ENCODE assay signal across 8 mouse cellular contexts in the genomic region with DNA sequence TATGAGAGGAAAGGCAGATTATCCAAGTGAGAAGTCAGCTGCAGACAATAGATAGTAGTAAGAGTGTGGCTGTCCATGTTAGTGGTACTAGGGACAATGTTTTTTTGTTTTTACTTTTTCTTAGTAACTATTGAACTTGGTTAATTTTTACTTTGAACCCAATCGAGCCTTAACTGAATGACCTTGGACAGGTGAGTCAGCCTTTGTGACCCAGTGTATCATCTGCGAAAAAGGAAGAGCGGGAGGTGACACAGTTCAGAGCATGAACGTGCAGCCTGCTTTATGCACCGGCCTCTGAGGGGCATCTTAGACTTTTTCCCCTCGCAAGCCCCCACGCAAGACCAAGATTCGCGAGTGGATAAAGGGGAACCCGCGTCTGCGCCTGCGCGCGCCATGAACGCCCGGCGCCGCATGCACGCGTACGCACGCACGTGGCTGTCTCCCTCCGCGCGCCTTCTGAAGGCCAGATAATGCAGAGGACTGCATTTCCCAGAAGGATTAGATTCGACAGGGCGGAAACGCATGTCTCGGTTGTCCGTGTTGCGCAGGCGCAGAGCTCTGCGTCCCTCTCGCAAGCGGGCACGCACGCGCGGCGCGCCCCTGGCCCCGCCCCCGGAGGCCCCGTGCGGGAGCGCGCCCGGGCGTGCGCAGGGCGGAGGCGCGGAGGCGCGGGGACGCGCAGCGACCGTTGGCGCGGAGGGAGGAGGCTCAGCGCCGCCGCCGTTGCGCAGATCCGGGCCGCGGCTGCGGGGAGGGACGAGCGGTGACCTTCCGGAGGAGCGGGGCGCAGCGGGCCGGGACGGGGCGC. TPM values are rescaled to one million over a fixed set of nuclear protein-coding genes. Genes with fewer than 3 reads are reported as not detected.
DNase-seq lines count a peak whose midpoint lies in the region; ATAC-seq and TF ChIP-seq lines count a peak whose summit lies in the region.

No protein-coding gene starts in this region.

- DNase-seq in 416B (ENCODE audit: low read depth): peak; percentile 99
- DNase-seq in heart, adult 8-10 months (ENCODE audit: low spot score): peak; percentile 98
- peak; percentile 99 for DNase-seq in kidney, adult 9 months
- DNase-seq in limb, embryonic 14.5 days (ENCODE audit: low spot score): peak; percentile 99
- DNase-seq in midbrain, postnatal 0 days (ENCODE audit: low spot score): peak; percentile 100
- peak; percentile 97 to 99 for DNase-seq in spleen, postnatal 14 days (ENCODE audit: low spot score in 2 of 2)

- H3K4me1 ChIP-seq in bone marrow, adult 2 months (ENCODE audit: control insufficient read depth, insufficient read depth, low read length): no peaks in the 10 kb centered on the region; the same call in 1 of the 2 replicates
- peaks cover 62% of the 10 kb centered on the region for H3K4me1 ChIP-seq in embryonic facial prominence, embryonic 15.5 days
- peaks cover 36% of the 10 kb centered on the region for H3K4me1 ChIP-seq in limb, embryonic 14.5 days (ENCODE audit: control insufficient read depth, insufficient read depth, low read length)
- H3K4me1 ChIP-seq in midbrain, postnatal 0 days (ENCODE audit: insufficient read depth, low read length): peaks cover 26% of the 10 kb centered on the region

- H3K36me3 ChIP-seq in embryonic facial prominence, embryonic 15.5 days: peaks cover 11% of the 10 kb centered on the region; the same call in 1 of the 2 replicates
- H3K36me3 ChIP-seq in limb, embryonic 14.5 days (ENCODE audit: control insufficient read depth, insufficient read depth, low read length): peaks cover 17% of the 10 kb centered on the region
- 0 out of 2 replicates have a peak, but pooled peaks cover 4% of the 10 kb centered on the region for H3K36me3 ChIP-seq in midbrain, postnatal 0 days (ENCODE audit: insufficient read depth, low read length)

- peak overlapping the region; percentile 75 for H3K4me2 ChIP-seq in embryonic facial prominence, embryonic 15.5 days (replicated peaks)
- peak overlapping the region; percentile 86 for H3K4me2 ChIP-seq in limb, embryonic 14.5 days (replicated peaks; ENCODE audit: low read depth, low read length, severe bottlenecking)
- peak overlapping the region; percentile 72 for H3K4me2 ChIP-seq in midbrain, postnatal 0 days (ENCODE audit: low read depth, low read length, poor library complexity, severe bottlenecking)

- peak overlapping the region; percentile 93 for H3K27ac ChIP-seq in bone marrow, adult 2 months (ENCODE audit: control insufficient read depth, insufficient read depth, low read depth, low read length, poor library complexity)
- H3K27ac ChIP-seq in embryonic facial prominence, embryonic 15.5 days (replicated peaks): peak overlapping the region; percentile 84
- peak overlapping the region; percentile 56 for H3K27ac ChIP-seq in limb, embryonic 14.5 days (replicated peaks; ENCODE audit: low read depth, low read length)
- H3K27ac ChIP-seq in midbrain, postnatal 0 days (ENCODE audit: low read depth, low read length): peak overlapping the region; percentile 75

- no peaks in the 10 kb centered on the region for H3K9me3 ChIP-seq in embryonic facial prominence, embryonic 15.5 days (replicated peaks)
- H3K9me3 ChIP-seq in limb, embryonic 14.5 days (ENCODE audit: control insufficient read depth, low read length): no peaks in the 10 kb centered on the region
- H3K9me3 ChIP-seq in midbrain, postnatal 0 days (ENCODE audit: low read length): no peaks in the 10 kb centered on the region

- H3K9ac ChIP-seq in embryonic facial prominence, embryonic 15.5 days: peak overlapping the region; percentile 98
- H3K9ac ChIP-seq in limb, embryonic 14.5 days (ENCODE audit: low read depth, low read length, severe bottlenecking): peak overlapping the region; percentile 91
- H3K9ac ChIP-seq in midbrain, postnatal 0 days (replicated peaks; ENCODE audit: low read length, poor library complexity, severe bottlenecking): peak overlapping the region; percentile 97

- peak; percentile 76; the same call in 1 of the 2 replicates for TF ChIP-seq POLR2A in bone marrow, adult 2 months (IDR thresholded peaks at IDR 0.05; ENCODE audit: borderline replicate concordance, control insufficient read depth, low read depth, low read length)
- TF ChIP-seq POLR2A in limb, embryonic 14.5 days (IDR thresholded peaks at IDR 0.05; ENCODE audit: borderline replicate concordance, extremely low read depth, insufficient read depth, insufficient read length): 0 out of 2 replicates have a peak, but pooled peaks have one; percentile 65

- no peak for TF ChIP-seq CTCF in bone marrow, adult 2 months (IDR thresholded peaks at IDR 0.05; ENCODE audit: control insufficient read depth, insufficient read depth, low read length)
- TF ChIP-seq CTCF in midbrain, postnatal 0 days (IDR thresholded peaks at IDR 0.05): no peak; the same call in 1 of the 2 replicates

- ATAC-seq in embryonic facial prominence, embryonic 15.5 days (ENCODE audit: insufficient number of reproducible peaks, low FRiP score, low TSS enrichment, low read depth): peak; percentile 58
- ATAC-seq in limb, embryonic 14.5 days (ENCODE audit: low FRiP score, low read depth): peak; percentile 57
- ATAC-seq in midbrain, postnatal 0 days (ENCODE audit: low FRiP score): peak; percentile 81

- H3K27me3 ChIP-seq in embryonic facial prominence, embryonic 15.5 days: no peaks in the 10 kb centered on the region
- H3K27me3 ChIP-seq in limb, embryonic 14.5 days (ENCODE audit: control insufficient read depth, insufficient read depth, low read length): no peaks in the 10 kb centered on the region
- no peaks in the 10 kb centered on the region for H3K27me3 ChIP-seq in midbrain, postnatal 0 days (ENCODE audit: insufficient read depth, low read length)

- under 1% methylated on average over 81 of the region's 81 CpGs for WGBS in bone marrow, adult 2 months
- WGBS in embryonic facial prominence, embryonic 15.5 days: 1% methylated on average over 81 of the region's 81 CpGs
- 2% methylated on average over 63 of the region's 81 CpGs for WGBS in limb, embryonic 14.5 days
- 2% methylated on average over 60 of the region's 81 CpGs for WGBS in midbrain, postnatal 0 days

- peak overlapping the region; percentile 81 for H3K4me3 ChIP-seq in bone marrow, adult 2 months (replicated peaks; ENCODE audit: control insufficient read depth, low read depth, low read length)
- peak overlapping the region; percentile 92 for H3K4me3 ChIP-seq in embryonic facial prominence, embryonic 15.5 days (replicated peaks)
- H3K4me3 ChIP-seq in limb, embryonic 14.5 days (replicated peaks; ENCODE audit: low read length): peak overlapping the region; percentile 76
- H3K4me3 ChIP-seq in midbrain, postnatal 0 days (ENCODE audit: low read depth, low read length): peak overlapping the region; percentile 79

RNA-seq across cellular contexts. Expression of a gene that starts 3.3 kb away (rescaled TPM):
- 75.7 and 150 TPM in 2 replicates for polyA plus RNA-seq in bone marrow, adult 2 months (2011; ENCODE audit: insufficient read depth, insufficient read length, low replicate concordance, missing spikeins)
- polyA plus RNA-seq in embryonic facial prominence, embryonic 15.5 days (2015; fragmentation: Nextera tagmentation; extraction: Ambion mirVana): 61.2 and 64.6 TPM in 2 replicates
- total RNA-seq in heart, adult 8-10 months (2022): 10 to 100 TPM; 49.2 to 62.8 (median 56.5) TPM
- polyA plus RNA-seq in limb, embryonic 14.5 days (2012; rRNA removed): 243 and 272 TPM in 2 replicates
- 46.1 and 50.7 TPM in 2 replicates for polyA plus RNA-seq in limb, embryonic 14.5 days (2014; fragmentation: Nextera tagmentation; extraction: Ambion mirVana)
- total RNA-seq in midbrain, postnatal 0 days (2014; rRNA removed): 107 and 109 TPM in 2 replicates
- 34.2 and 34.5 TPM in 2 replicates for polyA plus RNA-seq in midbrain, postnatal 0 days (2015; fragmentation: Nextera tagmentation; extraction: Ambion mirVana)

RNA-seq across cellular contexts. Expression of a gene that starts 3.7 kb away (rescaled TPM):
- polyA plus RNA-seq in bone marrow, adult 2 months (2011; ENCODE audit: insufficient read depth, insufficient read length, low replicate concordance, missing spikeins): 1.7 and 5.8 TPM in 2 replicates
- polyA plus RNA-seq in embryonic facial prominence, embryonic 15.5 days (2015; fragmentation: Nextera tagmentation; extraction: Ambion mirVana): 72.3 and 88.0 TPM in 2 replicates
- 10 to 100 TPM; 10.3 to 17.1 (median 14.7) TPM for total RNA-seq in heart, adult 8-10 months (2022)
- 74.1 and 80.5 TPM in 2 replicates for polyA plus RNA-seq in limb, embryonic 14.5 days (2012; rRNA removed)
- polyA plus RNA-seq in limb, embryonic 14.5 days (2014; fragmentation: Nextera tagmentation; extraction: Ambion mirVana): 75.7 and 90.8 TPM in 2 replicates
- 12.5 and 14.3 TPM in 2 replicates for total RNA-seq in midbrain, postnatal 0 days (2014; rRNA removed)
- polyA plus RNA-seq in midbrain, postnatal 0 days (2015; fragmentation: Nextera tagmentation; extraction: Ambion mirVana): 16.8 and 19.6 TPM in 2 replicates

RNA-seq across cellular contexts. Expression of a gene that starts 15.6 kb away (rescaled TPM):
- polyA plus RNA-seq in bone marrow, adult 2 months (2011; ENCODE audit: insufficient read depth, insufficient read length, low replicate concordance, missing spikeins): 72.4 and 80.0 TPM in 2 replicates
- 317 and 339 TPM in 2 replicates for polyA plus RNA-seq in embryonic facial prominence, embryonic 15.5 days (2015; fragmentation: Nextera tagmentation; extraction: Ambion mirVana)
- total RNA-seq in heart, adult 8-10 months (2022): 1,000 to 10,000 TPM in 3 of 4 experiments, 100 to 1,000 TPM in 1; 949 to 1,112 (median 1,023) TPM
- 338 and 449 TPM in 2 replicates for polyA plus RNA-seq in limb, embryonic 14.5 days (2012; rRNA removed)
- polyA plus RNA-seq in limb, embryonic 14.5 days (2014; fragmentation: Nextera tagmentation; extraction: Ambion mirVana): 349 and 366 TPM in 2 replicates
- total RNA-seq in midbrain, postnatal 0 days (2014; rRNA removed): 193 and 201 TPM in 2 replicates
- polyA plus RNA-seq in midbrain, postnatal 0 days (2015; fragmentation: Nextera tagmentation; extraction: Ambion mirVana): 358 and 388 TPM in 2 replicates

RNA-seq across cellular contexts. Expression of a gene that starts 27.7 kb away (rescaled TPM):
- polyA plus RNA-seq in bone marrow, adult 2 months (2011; ENCODE audit: insufficient read depth, insufficient read length, low replicate concordance, missing spikeins): 1,765 and 2,445 TPM in 2 replicates
- 969 and 997 TPM in 2 replicates for polyA plus RNA-seq in embryonic facial prominence, embryonic 15.5 days (2015; fragmentation: Nextera tagmentation; extraction: Ambion mirVana)
- 100 to 1,000 TPM; 763 to 919 (median 846) TPM for total RNA-seq in heart, adult 8-10 months (2022)
- 3,060 and 3,829 TPM in 2 replicates for polyA plus RNA-seq in limb, embryonic 14.5 days (2012; rRNA removed)
- 1,091 and 1,173 TPM in 2 replicates for polyA plus RNA-seq in limb, embryonic 14.5 days (2014; fragmentation: Nextera tagmentation; extraction: Ambion mirVana)
- total RNA-seq in midbrain, postnatal 0 days (2014; rRNA removed): 971 and 1,162 TPM in 2 replicates
- 633 and 645 TPM in 2 replicates for polyA plus RNA-seq in midbrain, postnatal 0 days (2015; fragmentation: Nextera tagmentation; extraction: Ambion mirVana)

RNA-seq across cellular contexts. Expression of a gene that starts 31.2 kb away (rescaled TPM):
- 0.17 TPM in 1 of 2 replicates, not detected in the other for polyA plus RNA-seq in bone marrow, adult 2 months (2011; ENCODE audit: insufficient read depth, insufficient read length, low replicate concordance, missing spikeins)
- polyA plus RNA-seq in embryonic facial prominence, embryonic 15.5 days (2015; fragmentation: Nextera tagmentation; extraction: Ambion mirVana): 3.4 and 5.4 TPM in 2 replicates
- 1 to 10 TPM; 2.2 to 3.1 (median 2.2) TPM for total RNA-seq in heart, adult 8-10 months (2022)
- polyA plus RNA-seq in limb, embryonic 14.5 days (2012; rRNA removed): 2.5 and 3.3 TPM in 2 replicates
- 1.5 and 1.8 TPM in 2 replicates for polyA plus RNA-seq in limb, embryonic 14.5 days (2014; fragmentation: Nextera tagmentation; extraction: Ambion mirVana)
- total RNA-seq in midbrain, postnatal 0 days (2014; rRNA removed): 370 and 395 TPM in 2 replicates
- polyA plus RNA-seq in midbrain, postnatal 0 days (2015; fragmentation: Nextera tagmentation; extraction: Ambion mirVana): 95.3 and 110 TPM in 2 replicates

Comparison
In these comparisons a context has a peak if more than half of its experiments do, and no peak if none do; other contexts are left out.
1. Peak in every context shown above with its lines: DNase-seq, ATAC-seq, H3K4me3 ChIP-seq and H3K27ac ChIP-seq.